Mouse (Mus musculus): ENCODE measurements around the gene Slc25a42. TPM values are rescaled to one million over a fixed set of nuclear protein-coding genes. Genes with fewer than 3 reads are reported as not detected.
A peak's percentile ranks its signal among the peaks of the same experiment; 100 is the strongest.

The Slc25a42 gene
- total and polyA plus RNA-seq, 3 experiments: 5.1 to 19.3 (median 12.1) TPM

DNA sequence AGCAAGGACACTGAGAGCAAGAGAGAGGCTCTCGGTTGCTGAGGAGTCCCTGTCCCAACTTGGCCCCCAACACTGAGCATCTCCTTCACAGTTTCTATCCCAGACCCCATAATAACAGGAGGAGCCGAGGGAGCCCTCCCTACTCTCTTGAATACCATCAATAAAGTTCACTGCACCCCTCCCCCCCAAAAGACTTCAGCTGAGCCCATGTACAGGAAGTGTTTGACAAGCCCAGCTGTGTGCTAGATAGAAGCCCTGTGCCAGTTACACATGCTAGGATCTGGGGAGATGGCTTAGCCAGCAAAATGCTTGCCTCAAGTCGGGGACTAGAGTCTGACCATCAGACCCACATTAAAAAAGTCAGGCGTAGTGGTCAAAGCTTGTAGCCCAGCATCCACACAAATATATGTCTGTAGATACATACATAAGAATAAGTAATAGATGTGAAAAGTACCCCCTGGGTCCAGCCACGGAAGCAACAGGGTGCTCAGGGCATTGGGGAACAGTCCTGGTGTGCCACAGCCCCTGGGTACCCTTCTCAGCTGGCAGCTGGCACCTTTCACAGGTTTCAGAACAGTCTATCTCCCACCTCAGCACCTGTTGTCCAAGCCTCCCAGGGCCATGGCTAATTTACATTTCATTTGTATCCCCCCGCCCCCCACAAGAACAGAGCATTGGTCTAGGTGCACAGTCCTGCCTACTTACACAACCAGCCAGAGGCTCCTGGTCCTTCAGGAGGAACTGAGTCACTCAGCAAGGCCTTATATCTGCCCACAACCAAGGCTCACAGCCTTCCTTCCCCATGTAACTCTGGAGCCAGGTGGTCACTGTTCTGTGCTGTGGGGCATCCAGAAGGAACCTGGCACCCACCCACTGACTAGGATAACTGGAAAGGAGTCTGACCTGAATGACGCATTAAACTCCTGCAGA, 64.2 kb downstream of the Slc25a42 start:
- ATAC-seq (ENCODE audit: extremely low read depth, insufficient number of reproducible peaks, low FRiP score, poor library complexity, severe bottlenecking) (no peak), DNase-seq (ENCODE audit: low spot score) (no peak)
- Histone ChIP-seq H3K27me3 (ENCODE audit: insufficient read depth, low read length) (no peaks in the 10 kb centered on the region), H3K4me3 (ENCODE audit: low read depth, low read length) (no peak overlapping the region), H3K36me3 (replicated peaks) (peaks cover 72% of the 10 kb centered on the region), H3K9me3 (replicated peaks) (no peaks in the 10 kb centered on the region), H3K4me1 (ENCODE audit: insufficient read depth, low read depth, low read length) (peaks cover 25% of the 10 kb centered on the region)
- TF ChIP-seq CTCF (IDR thresholded peaks at IDR 0.05; ENCODE audit: low read depth, low read length): no peak
- no peak for TF ChIP-seq GATA1 (IDR thresholded peaks at IDR 0.05; ENCODE audit: borderline replicate concordance, low read length)
- no peak for TF ChIP-seq POLR2AphosphoS5 (IDR thresholded peaks at IDR 0.05; ENCODE audit: insufficient replicate concordance, low read depth, low read length)
- TF ChIP-seq TAL1 (conservative IDR thresholded peaks at IDR 0.05; ENCODE audit: low read depth, low read length): no peak
- no peak for TF ChIP-seq GATA2 (IDR thresholded peaks at IDR 0.05; ENCODE audit: borderline replicate concordance, low read depth, low read length)

DNA sequence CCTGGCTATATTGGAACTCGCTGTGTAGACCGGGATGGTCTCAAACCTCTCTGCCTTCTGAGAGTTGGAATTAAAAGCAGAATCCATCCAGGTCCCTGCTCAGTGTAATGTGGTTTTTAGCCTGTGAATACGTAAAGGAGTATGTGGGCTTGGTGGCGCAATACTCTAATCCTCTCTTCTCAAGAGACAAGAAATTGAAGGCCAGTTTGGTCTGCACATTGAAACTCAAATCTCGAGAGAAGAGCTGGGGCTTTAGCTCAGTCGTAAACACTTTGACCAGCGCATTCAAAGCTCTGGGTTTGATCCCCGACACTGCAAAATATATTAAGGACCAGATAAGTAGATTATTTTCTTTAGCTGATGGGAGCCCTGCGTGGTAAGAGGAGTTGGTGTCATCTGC, 72.1 kb downstream of the Slc25a42 start:
- Histone ChIP-seq H3K27me3 (ENCODE audit: insufficient read depth, low read length) (no peaks in the 10 kb centered on the region), H3K4me1 (ENCODE audit: insufficient read depth, low read depth, low read length) (peaks cover 42% of the 10 kb centered on the region), H3K4me3 (ENCODE audit: low read depth, low read length) (peak overlapping the region; percentile 82), H3K36me3 (replicated peaks) (peaks cover 62% of the 10 kb centered on the region), H3K9me3 (replicated peaks) (no peaks in the 10 kb centered on the region)
- DNase-seq (ENCODE audit: low spot score) (peak; percentile 26), ATAC-seq (ENCODE audit: extremely low read depth, insufficient number of reproducible peaks, low FRiP score, poor library complexity, severe bottlenecking) (no peak)
- no peak for TF ChIP-seq GATA1 (IDR thresholded peaks at IDR 0.05; ENCODE audit: borderline replicate concordance, low read length)
- no peak for TF ChIP-seq CTCF (IDR thresholded peaks at IDR 0.05; ENCODE audit: low read depth, low read length)
- TF ChIP-seq TAL1 (conservative IDR thresholded peaks at IDR 0.05; ENCODE audit: low read depth, low read length): no peak
- no peak for TF ChIP-seq GATA2 (IDR thresholded peaks at IDR 0.05; ENCODE audit: borderline replicate concordance, low read depth, low read length)
- TF ChIP-seq POLR2AphosphoS5 (IDR thresholded peaks at IDR 0.05; ENCODE audit: insufficient replicate concordance, low read depth, low read length): no peak

DNA sequence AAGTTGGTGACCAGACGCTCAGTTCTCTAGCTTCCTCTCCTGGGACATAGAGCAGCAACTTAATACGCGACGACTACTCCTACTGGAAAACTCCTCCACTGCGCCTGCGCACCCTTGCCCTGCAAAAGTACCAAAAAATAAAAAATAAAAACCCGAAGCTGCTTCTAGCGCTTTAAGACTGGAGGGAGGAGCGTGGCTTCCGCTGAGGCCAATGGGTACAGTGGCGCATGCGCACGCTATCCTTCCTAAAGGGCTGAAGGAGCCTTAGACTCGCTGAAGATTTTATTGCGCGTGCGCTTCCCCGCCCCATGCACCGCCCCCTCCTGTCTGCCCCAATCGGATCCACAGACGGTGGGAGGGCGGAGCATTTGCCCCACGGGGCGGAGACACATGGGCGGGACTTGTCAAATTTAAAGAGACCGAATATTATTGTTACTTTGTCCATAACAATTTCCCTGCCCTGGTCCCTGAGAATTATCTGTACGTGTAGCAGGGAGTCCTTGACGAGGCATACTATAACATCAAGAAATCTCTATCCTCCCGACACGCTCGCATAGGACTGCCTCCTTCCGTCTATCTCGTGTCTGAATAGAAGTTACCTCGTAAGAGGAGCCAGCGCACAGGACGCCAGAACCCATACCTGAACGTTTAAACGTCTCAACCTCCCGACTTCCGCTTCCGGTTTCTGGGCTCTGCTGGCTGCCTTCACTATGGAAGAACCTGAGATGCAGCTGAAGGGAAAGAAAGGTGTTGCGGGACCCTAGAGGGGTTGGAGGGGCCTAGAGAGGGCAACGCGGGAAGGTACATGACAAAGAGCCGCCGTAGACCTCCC, 72.9 kb downstream of the Slc25a42 start, which contains the start of the genes Rfxank, Borcs8 and Mef2b:
Gene Rfxank (minus strand): TSS at position 129 of the 832 bp plus-strand sequence.
Gene Borcs8 (plus strand): TSS at position 474 of the 832 bp plus-strand sequence.
Gene Mef2b (plus strand): TSS at position 686 of the 832 bp plus-strand sequence.
- Histone ChIP-seq H3K9me3 (replicated peaks) (no peaks in the 10 kb centered on the region), H3K36me3 (replicated peaks) (peaks cover 62% of the 10 kb centered on the region), H3K27me3 (ENCODE audit: insufficient read depth, low read length) (no peaks in the 10 kb centered on the region), H3K4me3 (ENCODE audit: low read depth, low read length) (peak within 1 kb of the TSS; percentile 82), H3K4me1 (ENCODE audit: insufficient read depth, low read depth, low read length) (peaks cover 44% of the 10 kb centered on the region)
- ATAC-seq (ENCODE audit: extremely low read depth, insufficient number of reproducible peaks, low FRiP score, poor library complexity, severe bottlenecking): peak; percentile 93
- DNase-seq (ENCODE audit: low spot score): peak; percentile 95
- no peak for TF ChIP-seq GATA2 (IDR thresholded peaks at IDR 0.05; ENCODE audit: borderline replicate concordance, low read depth, low read length)
- no peak for TF ChIP-seq CTCF (IDR thresholded peaks at IDR 0.05; ENCODE audit: low read depth, low read length)
- TF ChIP-seq TAL1 (conservative IDR thresholded peaks at IDR 0.05; ENCODE audit: low read depth, low read length): no peak
- TF ChIP-seq GATA1 (IDR thresholded peaks at IDR 0.05; ENCODE audit: borderline replicate concordance, low read length): no peak
- TF ChIP-seq POLR2AphosphoS5 (IDR thresholded peaks at IDR 0.05; ENCODE audit: insufficient replicate concordance, low read depth, low read length): no peak

DNA sequence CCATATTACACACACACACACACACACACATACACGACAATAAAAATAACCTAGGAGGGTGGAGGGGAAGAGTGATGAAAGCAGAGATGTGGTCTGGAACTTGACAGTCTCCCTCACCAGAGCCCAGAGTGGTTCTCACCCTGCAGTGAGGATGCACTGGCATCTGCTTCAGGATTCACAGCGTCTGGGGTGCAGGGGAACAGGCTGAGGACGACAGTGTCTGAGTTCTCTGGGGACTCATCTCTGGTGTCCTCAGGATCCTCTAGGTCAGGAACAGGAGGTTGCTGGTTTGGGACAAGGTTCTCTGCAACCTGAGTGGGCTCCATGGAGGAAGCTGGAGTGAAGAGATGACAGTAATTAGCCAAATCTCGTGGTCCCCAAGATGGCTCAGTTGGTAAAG, 74.2 kb downstream of the Slc25a42 start:
- no peak for ATAC-seq (ENCODE audit: extremely low read depth, insufficient number of reproducible peaks, low FRiP score, poor library complexity, severe bottlenecking)
- Histone ChIP-seq H3K9me3 (replicated peaks) (no peaks in the 10 kb centered on the region), H3K4me1 (ENCODE audit: insufficient read depth, low read depth, low read length) (peaks cover 48% of the 10 kb centered on the region), H3K27me3 (ENCODE audit: insufficient read depth, low read length) (no peaks in the 10 kb centered on the region), H3K4me3 (ENCODE audit: low read depth, low read length) (peak overlapping the region; percentile 82; the same call in 1 of the 2 replicates), H3K36me3 (replicated peaks) (peaks cover 62% of the 10 kb centered on the region)
- TF ChIP-seq CTCF (IDR thresholded peaks at IDR 0.05; ENCODE audit: low read depth, low read length): no peak
- no peak for TF ChIP-seq GATA1 (IDR thresholded peaks at IDR 0.05; ENCODE audit: borderline replicate concordance, low read length)
- no peak for TF ChIP-seq POLR2AphosphoS5 (IDR thresholded peaks at IDR 0.05; ENCODE audit: insufficient replicate concordance, low read depth, low read length)
- TF ChIP-seq TAL1 (conservative IDR thresholded peaks at IDR 0.05; ENCODE audit: low read depth, low read length): no peak
- no peak for TF ChIP-seq GATA2 (IDR thresholded peaks at IDR 0.05; ENCODE audit: borderline replicate concordance, low read depth, low read length)
- DNase-seq (ENCODE audit: low spot score): no peak

DNA sequence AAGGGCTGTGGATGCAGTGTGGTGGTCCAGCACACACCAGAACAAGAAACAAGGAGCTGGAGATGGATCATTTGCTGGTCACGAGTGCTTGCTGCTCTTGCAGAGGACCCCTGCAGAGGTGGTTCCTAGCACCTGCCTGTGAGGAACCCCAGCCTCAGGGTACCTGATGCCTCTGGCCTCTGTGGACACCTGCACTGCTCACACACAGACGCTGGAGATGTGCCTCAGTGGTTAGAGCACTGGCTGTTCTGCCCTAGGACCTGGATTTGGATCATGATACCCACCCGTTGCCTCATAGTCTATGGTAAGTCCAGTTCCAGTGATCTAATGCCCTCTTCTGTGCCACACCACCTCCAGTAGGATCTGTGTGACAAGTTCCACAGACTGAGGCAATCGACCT, 75.5 kb downstream of the Slc25a42 start:
- Histone ChIP-seq H3K4me1 (ENCODE audit: insufficient read depth, low read depth, low read length) (peaks cover 51% of the 10 kb centered on the region), H3K36me3 (replicated peaks) (peaks cover 60% of the 10 kb centered on the region), H3K27me3 (ENCODE audit: insufficient read depth, low read length) (no peaks in the 10 kb centered on the region), H3K4me3 (ENCODE audit: low read depth, low read length) (no peak overlapping the region), H3K9me3 (replicated peaks) (no peaks in the 10 kb centered on the region)
- ATAC-seq (ENCODE audit: extremely low read depth, insufficient number of reproducible peaks, low FRiP score, poor library complexity, severe bottlenecking): no peak
- no peak for DNase-seq (ENCODE audit: low spot score)
- TF ChIP-seq POLR2AphosphoS5 (IDR thresholded peaks at IDR 0.05; ENCODE audit: insufficient replicate concordance, low read depth, low read length) (no peak), GATA2 (IDR thresholded peaks at IDR 0.05; ENCODE audit: borderline replicate concordance, low read depth, low read length) (no peak), TAL1 (conservative IDR thresholded peaks at IDR 0.05; ENCODE audit: low read depth, low read length) (no peak), GATA1 (IDR thresholded peaks at IDR 0.05; ENCODE audit: borderline replicate concordance, low read length) (no peak), CTCF (IDR thresholded peaks at IDR 0.05; ENCODE audit: low read depth, low read length) (no peak)
